Mouse (Mus musculus) spleen, postnatal 36 days (tissue): ENCODE data around the gene Raet1d.
"Not testable (repeated sequence)": the region's sequence is repeated elsewhere in the genome, so short reads cannot be mapped to it uniquely, and the experiment has no call there.

Experiments used
- DNase-seq, 2 experiments: peaks; one replicate each; pipeline ENCODE4 v3.0.0; 2022; ENCODE audit warnings: low spot score in 2 of 2, mixed read lengths in 1 of 2

The Raet1d gene

DNA sequence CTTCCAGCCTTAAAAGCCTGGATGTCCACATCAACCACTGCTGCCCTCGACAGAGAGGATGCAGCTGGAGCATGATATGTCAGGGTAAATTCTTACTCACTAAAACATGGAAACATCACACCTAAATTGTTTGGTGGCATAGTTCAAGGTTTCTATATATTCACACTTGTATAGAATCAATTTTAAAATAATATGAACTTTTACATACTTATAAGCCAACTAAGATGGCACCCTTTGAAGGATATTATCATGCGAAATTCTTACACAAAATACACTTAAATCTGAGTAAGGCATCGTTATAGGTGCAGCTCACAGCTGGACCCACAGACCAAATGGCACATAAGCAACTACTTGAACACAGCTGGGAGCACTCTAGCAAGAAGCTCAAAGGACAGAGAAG is at the start of gene Raet1d:
TSS of gene Raet1d (plus strand) at position 301 of the 400 bp plus-strand sequence.
- DNase-seq = not testable (repeated sequence)

DNA sequence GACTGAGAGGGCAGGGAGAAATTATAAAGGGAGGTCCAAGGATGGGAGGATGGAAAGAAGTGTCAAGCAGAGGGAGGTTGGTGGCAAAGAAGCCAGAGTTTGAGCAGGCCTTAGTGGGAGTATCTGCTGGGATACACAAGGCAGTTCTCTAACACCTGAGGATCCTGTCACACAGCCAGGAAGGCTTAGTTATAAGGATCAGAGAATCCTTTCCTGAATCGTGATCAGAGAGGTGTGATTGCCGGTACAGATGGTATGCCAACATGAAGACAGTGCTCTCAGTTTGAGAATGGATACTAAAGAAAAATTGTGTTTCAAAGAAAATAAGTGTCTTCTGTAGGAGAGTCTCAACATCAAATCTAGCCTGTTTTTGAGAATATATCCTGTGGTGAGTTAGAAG is 37.5 kb upstream of the Raet1d start:
- no peak for DNase-seq

DNA sequence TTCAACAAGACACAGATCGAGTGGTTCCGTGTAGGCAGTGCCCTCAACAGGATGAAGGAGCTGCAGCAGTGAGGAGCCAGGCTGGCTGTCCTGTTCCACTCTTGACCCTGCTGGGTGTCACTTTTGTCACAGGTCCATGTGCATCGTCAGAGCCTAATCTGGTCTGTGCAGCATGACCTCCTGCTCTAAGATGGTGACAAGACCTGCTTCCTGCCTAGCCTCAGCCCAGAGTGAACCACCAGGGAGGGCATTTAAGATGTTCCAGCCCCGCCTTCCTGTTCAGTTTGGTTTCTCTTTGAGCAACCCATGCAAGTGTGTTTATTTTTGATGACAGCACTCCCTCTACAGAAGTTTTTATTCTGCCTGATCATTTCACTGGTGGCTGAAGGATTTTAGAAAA is 14.6 kb upstream of the Raet1d start:
- DNase-seq = peak in 1 of 2 experiments; percentile 1

DNA sequence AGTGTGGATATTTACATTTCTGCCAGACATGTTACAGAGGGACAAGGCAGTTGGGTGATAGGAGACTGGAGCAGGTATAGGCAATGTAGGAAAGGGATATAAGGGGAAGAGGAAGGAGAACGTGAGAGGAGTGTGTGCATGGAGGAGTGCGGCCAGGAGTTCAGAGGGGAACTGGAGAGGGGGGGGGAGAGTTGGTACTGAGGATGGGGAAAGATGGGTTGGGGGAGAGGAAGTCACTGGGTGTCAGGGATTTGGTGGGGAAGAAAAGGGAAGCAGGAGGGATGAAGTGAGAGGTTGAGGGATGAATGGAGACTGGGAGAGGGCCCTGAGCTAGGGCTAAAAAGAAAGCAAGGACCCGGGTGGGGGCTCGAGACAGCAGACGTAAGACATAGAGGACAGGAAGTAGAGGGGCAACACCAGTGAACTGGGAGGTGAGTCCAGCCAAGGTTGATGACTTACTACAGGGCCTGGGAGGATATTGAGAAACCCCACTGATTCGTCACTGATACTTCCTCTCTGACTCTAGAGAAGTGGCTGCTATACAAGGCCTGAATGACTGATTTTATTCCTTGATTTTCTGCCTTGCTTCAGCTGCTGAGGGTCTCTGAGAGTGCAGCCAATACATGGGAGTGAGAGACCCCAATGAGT is 6.7 kb upstream of the Raet1d start:
- DNase-seq = not testable (repeated sequence)

DNA sequence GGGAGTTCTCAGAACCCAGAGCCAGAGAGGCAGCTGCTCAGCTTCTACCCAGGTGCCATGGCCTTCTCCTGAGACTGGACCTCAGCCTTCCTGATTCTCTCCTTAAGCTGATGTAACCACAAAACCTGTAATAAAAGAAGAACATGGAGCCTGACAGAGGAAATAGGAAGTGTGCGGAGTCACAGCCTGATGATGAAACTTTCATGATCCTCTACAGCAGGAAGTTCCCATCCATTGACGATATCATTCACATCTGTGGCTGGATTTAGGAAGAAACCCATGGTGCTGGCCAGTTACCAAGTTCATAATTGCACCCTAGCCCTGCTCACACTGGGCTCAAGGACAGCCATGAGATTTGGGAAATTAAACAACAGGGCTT is 6.2 kb upstream of the Raet1d start:
- not testable (repeated sequence) for DNase-seq

DNA sequence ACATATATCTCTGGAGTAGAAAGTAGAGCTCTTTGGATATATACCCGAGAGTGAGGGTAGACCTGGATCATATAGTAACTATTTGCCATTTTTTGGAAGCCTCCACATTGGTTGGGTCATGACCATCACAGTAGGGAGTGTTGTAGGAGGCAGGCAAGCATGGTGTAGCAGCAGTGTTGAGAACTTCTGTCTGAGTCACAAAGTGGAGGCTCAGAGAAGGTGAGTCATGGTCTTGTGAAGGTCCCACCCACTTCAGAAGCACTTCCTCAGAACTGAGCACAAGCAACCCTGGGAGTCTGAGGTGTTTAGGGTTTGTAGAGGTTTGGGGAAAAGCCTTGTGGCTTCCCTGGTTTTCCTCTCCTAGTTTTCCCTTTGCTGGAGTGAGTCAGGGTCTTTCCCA is 3.0 kb upstream of the Raet1d start:
- not testable (repeated sequence) for DNase-seq

DNA sequence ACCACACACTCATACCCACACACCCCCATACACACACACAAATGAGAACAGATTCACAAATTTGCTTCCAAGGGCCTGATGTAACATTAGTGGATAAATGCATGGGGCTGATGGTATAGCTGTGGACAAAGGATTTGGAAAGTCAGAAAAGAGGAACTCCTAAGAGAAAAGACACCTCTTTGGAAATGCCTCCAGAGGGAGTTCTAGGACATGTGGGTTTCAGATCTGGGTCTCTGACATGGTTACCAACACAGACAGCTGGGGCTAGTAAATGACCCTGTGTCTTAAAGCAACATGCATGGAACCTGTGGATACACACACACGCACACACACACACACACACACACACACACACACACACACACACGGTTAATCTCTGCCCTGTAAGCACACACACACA is 605 bp downstream of the Raet1d start:
- DNase-seq = not testable (repeated sequence)

DNA sequence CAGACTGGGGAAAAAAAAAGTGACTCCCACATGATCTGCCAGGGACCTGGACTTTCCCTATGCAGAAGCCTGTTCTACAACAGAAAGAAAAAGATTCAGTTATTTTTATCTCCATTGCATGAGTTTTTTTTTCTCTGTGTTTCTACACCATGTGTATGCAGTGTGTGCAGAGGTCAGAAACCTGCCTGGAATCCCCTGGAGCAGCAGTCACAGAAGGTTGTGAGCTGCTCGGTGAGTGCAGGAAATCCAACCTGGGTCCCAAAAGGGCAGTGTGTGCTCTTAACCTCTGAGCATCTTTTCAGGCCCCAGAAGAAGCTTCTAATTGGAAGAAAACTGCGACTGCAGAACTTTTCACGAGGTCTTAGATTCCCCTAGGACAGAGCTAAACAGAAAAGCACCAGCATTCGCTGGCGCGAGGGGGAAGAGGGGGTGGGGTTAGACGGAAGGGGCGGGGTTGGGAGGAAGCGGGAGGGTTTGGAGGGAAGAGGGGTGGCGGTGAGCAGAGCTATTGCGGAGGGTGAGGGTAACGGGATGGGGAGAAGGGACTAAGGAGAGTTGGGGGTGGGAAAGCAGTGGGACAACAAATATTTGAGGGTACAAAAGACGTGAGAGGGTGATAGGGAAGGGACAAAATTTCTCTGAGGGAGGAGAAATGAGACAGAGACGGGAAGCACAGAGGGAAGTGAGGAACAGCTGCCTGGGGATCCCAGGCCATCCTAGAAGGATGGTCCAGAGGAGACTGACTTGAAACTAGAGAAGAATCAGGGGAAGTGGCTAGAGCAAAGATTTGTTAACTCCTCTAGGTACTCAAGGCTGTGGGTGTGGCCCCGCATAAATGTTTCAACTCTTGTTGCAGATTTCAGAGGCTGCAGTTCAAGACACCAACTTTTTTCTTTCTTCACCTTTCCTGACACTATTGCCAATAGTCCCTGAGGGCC is 1.3 kb downstream of the Raet1d start:
- DNase-seq = not testable (repeated sequence)

DNA sequence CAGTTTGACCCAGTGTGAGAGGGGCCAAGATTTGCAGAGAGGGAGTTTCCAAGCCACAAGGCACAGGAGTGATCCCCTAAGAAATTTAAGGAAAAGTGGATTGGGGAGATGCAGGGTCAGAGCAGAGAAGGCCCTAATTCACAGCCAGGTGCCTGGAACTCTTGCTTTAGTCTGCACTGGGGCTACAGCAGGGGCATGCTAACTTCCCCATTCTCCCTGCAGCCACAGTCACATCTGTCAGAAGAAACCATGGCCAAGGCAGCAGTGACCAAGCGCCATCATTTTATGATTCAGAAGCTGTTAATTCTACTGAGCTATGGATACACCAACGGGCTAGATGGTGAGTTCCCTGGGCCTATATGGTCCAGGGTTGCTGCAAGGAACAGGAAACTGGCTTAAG is 2.1 kb downstream of the Raet1d start:
- not testable (repeated sequence) for DNase-seq

DNA sequence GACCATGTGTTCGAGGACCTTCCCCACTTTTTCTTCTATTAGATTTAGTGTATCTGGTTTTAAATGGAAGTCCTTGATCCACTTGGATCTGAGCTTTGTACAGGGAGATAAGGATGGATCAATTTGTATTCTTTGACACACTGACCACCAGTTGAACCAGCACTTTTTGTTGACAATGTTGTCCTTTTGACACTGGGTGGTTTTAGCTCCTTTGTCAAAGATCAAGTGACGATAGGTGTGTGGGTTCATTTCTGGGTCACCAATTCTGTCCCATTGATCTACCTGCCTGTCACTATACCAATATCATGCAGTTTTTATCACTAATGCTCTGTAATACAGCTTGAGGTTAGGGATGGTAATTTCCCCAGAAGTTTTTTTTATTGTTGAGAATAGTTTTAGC is 4.6 kb downstream of the Raet1d start:
- DNase-seq = not testable (repeated sequence)

DNA sequence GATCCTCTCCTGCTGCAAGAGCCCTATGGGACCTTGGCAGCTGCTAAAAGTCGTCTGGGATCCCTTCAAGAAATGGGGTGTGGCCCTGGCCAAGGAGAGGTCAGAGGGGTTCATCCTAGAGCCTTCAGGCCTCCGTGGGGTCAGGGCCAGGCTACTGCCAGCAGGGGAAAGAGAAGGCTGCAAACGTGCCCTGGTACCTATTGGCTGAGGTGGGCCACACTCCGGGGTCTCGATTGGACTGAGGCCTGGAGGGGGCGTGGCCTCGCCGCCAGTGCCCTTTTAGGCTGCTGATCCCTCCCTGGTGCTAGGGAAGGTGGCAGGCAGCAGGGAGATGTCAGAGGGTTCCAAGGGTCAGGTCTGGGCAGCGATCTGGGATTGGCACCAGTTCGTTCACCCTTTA is 20.9 kb downstream of the Raet1d start:
- not testable (repeated sequence) for DNase-seq

DNA sequence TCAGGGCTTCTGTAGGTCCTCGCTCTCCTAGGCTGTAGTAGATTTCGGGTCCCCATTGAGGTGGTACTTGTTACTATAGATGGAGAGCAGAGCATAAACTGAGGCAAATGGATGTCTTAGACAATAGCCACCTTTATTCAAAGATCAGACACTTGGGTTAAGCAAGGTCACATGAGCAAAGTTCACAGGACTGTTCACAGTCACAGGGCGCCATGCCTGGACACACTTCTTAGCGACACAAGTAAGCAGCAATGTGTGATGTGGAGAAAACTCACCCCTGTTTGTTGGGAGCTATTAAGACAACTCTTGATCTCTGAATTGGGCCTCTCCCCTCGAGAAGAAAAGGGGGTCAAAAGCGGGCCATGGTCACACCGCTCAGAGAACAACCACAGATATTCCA is 29.8 kb downstream of the Raet1d start:
- DNase-seq = not testable (repeated sequence)

DNA sequence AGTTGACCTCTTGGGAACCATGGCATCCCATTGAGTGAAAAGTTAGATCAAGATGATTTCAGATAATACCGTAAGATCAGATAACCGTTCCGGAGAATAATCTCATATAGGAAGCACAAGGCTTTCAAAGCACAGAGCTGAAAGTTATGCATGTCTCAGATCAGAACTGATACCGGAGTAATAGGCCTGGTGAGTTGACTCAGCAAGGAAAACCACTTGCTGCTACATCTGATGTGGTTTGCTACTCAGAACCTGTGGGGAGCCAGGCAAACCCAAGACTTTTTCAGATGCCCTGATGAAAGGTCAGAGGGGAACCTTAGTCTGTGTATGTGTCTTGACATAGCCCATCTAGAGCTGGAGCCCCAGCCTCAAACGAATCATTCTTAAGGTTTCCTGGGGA is 31.3 kb downstream of the Raet1d start:
- not testable (repeated sequence) for DNase-seq

DNA sequence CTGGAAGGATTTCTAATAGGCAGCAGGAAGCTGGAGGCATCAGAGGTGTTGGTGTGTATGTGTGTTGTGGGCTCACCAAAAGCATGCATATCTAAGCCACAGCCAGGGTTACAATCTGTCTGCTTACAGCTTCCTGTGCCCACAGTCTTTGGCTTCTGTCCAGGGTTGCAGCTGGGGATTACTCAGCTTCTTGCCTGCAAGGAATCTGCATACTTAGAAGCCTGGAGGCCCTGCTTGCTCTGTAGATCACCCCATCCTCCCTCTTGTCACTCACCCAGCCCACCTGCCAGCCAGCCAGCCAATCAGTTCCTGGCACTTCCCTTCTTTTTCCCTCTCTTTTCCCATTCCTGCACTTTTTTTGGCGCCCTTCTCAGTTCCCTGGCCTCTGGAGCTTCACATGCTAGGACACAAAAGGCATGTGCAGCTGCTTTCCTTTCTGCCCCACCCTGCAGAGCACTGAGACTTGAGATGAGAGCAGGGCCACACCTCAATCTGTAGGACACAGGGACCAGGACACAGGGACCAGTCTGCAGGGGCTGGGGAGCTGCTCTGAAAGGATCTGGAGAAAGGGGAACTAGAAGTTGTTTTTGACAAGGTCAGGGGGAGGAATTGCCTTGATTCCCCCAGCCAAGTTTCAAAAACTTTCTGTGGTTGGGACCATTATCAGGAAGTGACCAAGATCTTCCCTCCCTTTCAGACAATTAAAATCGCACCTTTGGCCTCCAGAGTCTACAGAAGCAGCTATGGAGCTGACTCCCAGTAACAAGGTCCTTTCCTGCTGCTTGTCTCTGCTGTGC is 32.9 kb downstream of the Raet1d start:
- DNase-seq = not testable (repeated sequence)

DNA sequence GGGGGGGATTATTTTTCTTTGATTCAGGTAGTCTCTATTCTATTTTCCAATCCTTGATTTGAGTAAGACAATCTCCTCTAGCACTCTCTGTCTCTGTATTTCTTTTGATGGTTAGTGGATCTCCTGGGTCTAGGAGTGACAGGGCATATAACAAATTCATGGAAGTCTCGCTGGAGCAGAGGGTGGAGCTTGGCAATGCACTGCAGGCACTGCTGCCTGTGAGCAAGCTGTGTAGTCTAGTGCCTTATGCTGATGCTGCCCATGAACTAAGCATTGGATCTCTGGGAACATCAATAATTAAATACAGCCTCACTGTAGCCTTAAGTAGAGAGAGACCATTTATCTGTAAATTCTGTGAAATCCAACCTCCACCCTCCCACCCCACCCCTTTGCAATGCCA is 36.3 kb downstream of the Raet1d start:
- DNase-seq = not testable (repeated sequence)

DNA sequence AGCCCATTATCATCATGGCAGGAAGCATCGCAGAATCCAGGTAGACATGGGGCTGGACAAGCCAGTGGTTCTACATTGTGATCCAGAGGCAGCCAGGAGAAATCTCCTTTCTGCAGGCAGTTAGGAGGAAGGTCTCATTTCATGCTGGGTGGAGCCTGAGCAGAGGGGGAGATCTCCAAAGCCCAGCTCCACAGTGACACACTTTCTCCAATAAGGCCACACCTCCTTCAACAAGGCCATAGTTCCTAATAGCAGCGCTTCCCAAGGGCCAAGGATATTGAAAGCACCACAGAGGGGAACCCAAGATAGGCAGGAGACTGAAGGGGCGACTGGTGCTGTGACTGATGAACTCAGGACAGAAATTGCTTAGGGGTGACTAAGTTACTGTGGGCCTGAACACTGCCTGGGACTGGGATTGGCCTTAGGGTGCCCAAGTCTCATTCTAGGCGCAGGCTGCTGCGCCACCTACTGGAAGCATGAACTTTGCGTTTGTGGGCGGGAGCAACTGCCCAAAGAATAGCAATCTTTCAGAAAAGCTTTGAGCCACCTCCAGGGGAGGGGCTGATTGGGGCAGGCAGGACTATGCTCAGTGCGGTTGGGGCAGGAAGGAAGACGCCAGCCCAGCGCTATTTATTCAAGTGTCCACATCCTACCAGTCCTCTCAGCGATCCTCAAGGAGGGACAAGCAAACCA is 42.0 kb downstream of the Raet1d start:
- DNase-seq = peak; percentile 35 to 37

DNA sequence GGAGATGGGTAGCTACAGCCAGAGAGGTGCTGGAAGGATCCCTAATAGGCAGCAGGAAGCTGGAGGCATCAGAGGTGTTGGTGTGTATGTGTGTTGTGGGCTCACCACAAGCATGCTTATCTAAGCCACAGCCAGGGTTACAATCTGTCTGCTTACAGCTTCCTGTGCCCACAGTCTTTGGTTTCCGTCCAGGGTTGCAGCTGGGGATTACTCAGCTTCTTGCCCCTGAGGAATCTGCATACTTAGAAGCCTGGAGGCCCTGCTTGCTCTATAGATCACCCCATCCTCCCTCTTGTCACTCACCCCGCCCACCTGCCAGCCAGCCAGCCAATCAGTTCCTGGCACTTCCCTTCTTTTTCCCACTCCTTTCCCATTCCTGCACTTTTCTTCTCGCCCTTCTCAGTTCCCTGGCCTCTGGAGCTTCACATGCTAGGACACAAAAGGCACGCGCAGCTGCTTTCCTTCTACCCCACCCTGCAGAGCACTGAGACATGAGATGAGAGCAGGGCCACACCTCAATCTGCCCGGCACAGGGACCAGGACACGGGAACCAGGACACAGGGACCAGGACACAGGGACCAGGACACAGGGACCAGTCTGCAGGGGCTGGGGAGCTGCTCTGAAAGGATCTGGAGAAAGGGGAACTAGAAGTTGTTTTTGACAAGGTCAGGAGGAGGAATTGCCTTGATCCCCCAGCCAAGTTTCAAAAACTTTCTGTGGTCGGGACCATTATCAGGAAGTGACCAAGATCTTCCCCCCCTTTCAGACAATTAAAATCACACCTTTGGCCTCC is 53.5 kb downstream of the Raet1d start:
- DNase-seq = peak; percentile 2
